Mouse (Mus musculus) urinary bladder, postnatal 25 days (tissue): ENCODE measurements at regions not wholly inside any gene's neighbourhood (a gene's known extent, or its start where the extent isn't known, plus 50 kb on each side); places are given as distances from the start of the nearest gene placed in this dataset.

Experiments
- DNase-seq: peaks from one replicate; pipeline ENCODE4 v3.0.0; 2022; ENCODE audit warnings: low spot score

DNA sequence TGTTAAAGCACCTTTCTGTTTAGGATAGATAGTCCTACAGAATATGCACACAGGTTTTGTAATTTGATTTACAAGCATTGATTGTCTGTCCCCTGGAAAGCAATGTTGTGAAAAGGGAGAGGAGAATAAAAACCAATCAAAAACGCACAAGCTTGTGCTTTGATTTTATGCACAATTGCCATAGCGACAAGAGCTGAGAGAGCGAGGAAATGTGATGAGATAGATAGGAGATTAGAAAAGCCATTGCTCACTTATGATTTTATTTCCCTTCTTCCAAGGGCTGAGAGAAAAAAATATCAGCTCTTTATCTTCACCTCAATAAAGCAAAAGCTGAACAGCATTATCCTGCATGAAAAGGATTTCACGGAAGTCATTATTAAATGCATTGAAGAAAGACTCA, 133.0 kb upstream of the Nrxn1 start:
- DNase-seq, result no peak

DNA sequence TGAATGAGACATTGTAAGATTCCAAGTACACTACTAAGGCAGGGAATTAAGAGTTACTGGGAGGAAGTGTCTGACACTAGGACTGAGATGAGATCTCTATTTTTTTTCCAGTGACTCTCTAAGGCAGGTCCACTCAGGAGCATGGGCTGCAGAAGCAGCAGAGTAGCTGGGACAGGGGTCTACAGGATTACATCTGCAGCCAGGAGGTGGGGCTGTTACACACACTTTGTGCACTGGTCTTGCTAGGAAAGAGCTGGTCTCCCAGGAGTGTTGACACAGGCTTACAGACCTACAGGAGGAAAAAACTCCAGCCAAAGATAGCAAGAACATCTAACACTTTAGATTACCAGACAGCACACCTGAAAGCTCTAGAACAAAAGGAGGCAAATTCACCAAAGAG, 123.6 kb upstream of the Nrxn1 start:
- no peak for DNase-seq

DNA sequence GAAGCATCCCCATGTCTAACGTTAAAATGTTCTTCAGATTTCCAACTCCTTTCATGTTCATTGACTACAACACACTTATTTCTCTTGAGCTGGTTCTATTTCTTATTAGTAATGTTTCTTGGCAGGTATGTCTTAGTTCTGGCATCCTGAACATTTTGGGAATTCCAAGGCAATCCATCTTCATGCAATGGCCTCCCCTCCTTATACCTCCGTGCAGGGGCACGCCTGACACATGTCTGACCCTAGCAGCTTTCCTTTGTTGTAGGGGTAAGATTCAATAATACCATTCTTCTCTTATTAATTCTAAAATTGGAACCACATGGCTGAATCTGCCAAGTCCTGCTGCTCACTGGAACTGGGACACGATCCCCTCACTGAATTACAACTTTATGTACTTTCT, 89.7 kb upstream of the Nrxn1 start:
- no peak for DNase-seq

DNA sequence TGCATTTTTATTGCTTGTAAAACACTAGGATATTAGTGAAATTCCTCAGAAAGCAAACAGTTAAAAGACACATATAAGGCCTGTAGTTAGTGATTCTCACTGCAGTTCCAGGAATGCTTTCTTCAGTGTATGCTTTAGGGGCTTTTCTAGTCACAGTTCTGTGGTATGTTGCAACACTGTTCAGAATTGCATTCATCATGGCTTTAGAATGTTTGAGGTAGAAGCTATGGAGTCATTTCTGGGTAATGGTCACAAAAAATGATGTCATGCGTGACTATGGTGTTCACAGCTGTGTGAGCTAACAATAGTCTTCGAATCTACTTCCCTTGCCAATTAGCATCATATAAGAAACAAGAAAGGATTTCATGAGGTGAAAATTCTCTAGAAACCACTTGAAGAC, 69.0 kb upstream of the Nrxn1 start:
- DNase-seq, result no peak
